Comparison of ENCODE assay signal across 9 mouse cellular contexts in genomic region chr13:94883966-94884960, GRCm38 (mm10). TPM values are rescaled to one million over a fixed set of nuclear protein-coding genes. Genes with fewer than 3 reads are reported as not detected.
DNase-seq lines count a peak whose midpoint lies in the region; ATAC-seq lines count a peak whose summit lies in the region.
"Had no signal": no experiment of that assay in that cellular context is flagged by ENCODE, and none has a peak within 500 bp of the region (broad histone marks: within the 10 kb centered on the region; RNA-seq: fewer than 3 reads in every experiment).

No protein-coding gene starts in this region.

- peak overlapping the region in 1 of 2 experiments; percentile 51; a peak in 2 of 4 replicates for H3K4me3 ChIP-seq in heart, embryonic 14.5 days (ENCODE audit: control insufficient read depth in 1 of 2, insufficient read depth in 1 of 2, low read depth in 1 of 2, low read length in 2 of 2)
- H3K4me3 ChIP-seq in hindbrain, embryonic 15.5 days, result peak overlapping the region; percentile 36
- H3K4me3 ChIP-seq in midbrain, embryonic 16.5 days (ENCODE audit: low read depth, low read length), result no peak overlapping the region; the same call in 1 of the 2 replicates

- no peak for ATAC-seq in heart, embryonic 14.5 days (ENCODE audit: insufficient number of reproducible peaks, insufficient read depth, low FRiP score, low read depth)
- no peak for ATAC-seq in hindbrain, embryonic 15.5 days (ENCODE audit: low FRiP score, low read depth)
- ATAC-seq in midbrain, embryonic 16.5 days, result no peak

- intact Hi-C loops in heart, postnatal 14 days (cut with DNase I), result no loop called here
- intact Hi-C loops in left cerebral cortex, postnatal 4 days (cut with DNase I), result loop anchor here (5.0 kb wide), 1 partner anchor 177 kb away; no protein-coding TSS in a partner anchor
- intact Hi-C loops in left cerebral cortex, postnatal 10 days (cut with DNase I), result no loop called here

- no peaks in the 10 kb centered on the region for H3K9me3 ChIP-seq in heart, embryonic 14.5 days (ENCODE audit: control insufficient read depth, low read length)
- no peaks in the 10 kb centered on the region for H3K9me3 ChIP-seq in hindbrain, embryonic 15.5 days
- H3K9me3 ChIP-seq in midbrain, embryonic 16.5 days (replicated peaks; ENCODE audit: control insufficient read depth, low read length, poor library complexity, severe bottlenecking), result no peaks in the 10 kb centered on the region

- DNase-seq in heart, postnatal 14 days, result no peak
- DNase-seq in embryo, embryonic 11 days, result peak; percentile 62
- DNase-seq in left cerebral cortex, postnatal 4 days, result no peak
- no peak for DNase-seq in left cerebral cortex, postnatal 10 days (ENCODE audit: extremely low spot score in 1 of 2, low spot score in 2 of 2)
- DNase-seq in B cell, adult 2 months, result no peak
- DNase-seq: kidney, adult 9 months had no signal

- peaks cover 93% of the 10 kb centered on the region for H3K27me3 ChIP-seq in heart, embryonic 14.5 days (ENCODE audit: control insufficient read depth, insufficient read depth, low read length)
- peaks cover 79% of the 10 kb centered on the region for H3K27me3 ChIP-seq in hindbrain, embryonic 15.5 days
- peaks cover 57% of the 10 kb centered on the region for H3K27me3 ChIP-seq in midbrain, embryonic 16.5 days (ENCODE audit: control insufficient read depth, insufficient read depth, low read depth, low read length)

- WGBS in heart, embryonic 14.5 days, result 2% methylated on average over 36 of the region's 36 CpGs
- 1% methylated on average over 36 of the region's 36 CpGs for WGBS in hindbrain, embryonic 15.5 days
- 2% methylated on average over 35 of the region's 36 CpGs for WGBS in midbrain, embryonic 16.5 days

- H3K4me2 ChIP-seq in heart, embryonic 14.5 days (ENCODE audit: low read length), result peak overlapping the region; percentile 94
- H3K4me2 ChIP-seq in hindbrain, embryonic 15.5 days, result peak overlapping the region; percentile 61
- H3K4me2 ChIP-seq in midbrain, embryonic 16.5 days (ENCODE audit: low read length), result peak overlapping the region; percentile 50; the same call in 1 of the 2 replicates

- no peaks in the 10 kb centered on the region for H3K36me3 ChIP-seq in heart, embryonic 14.5 days (ENCODE audit: control insufficient read depth, insufficient read depth, low read length)
- H3K36me3 ChIP-seq in hindbrain, embryonic 15.5 days, result no peaks in the 10 kb centered on the region
- no peaks in the 10 kb centered on the region for H3K36me3 ChIP-seq in midbrain, embryonic 16.5 days (ENCODE audit: control insufficient read depth, insufficient read depth, low read length)

- H3K27ac ChIP-seq in heart, embryonic 14.5 days (replicated peaks in 1 of 2; ENCODE audit: control insufficient read depth in 1 of 2, insufficient read depth in 1 of 2, low read depth in 2 of 2, low read length in 2 of 2), result no peak overlapping the region
- H3K27ac ChIP-seq in hindbrain, embryonic 15.5 days (replicated peaks), result peak overlapping the region; percentile 51; the same call in 1 of the 2 replicates
- no peak overlapping the region for H3K27ac ChIP-seq in midbrain, embryonic 16.5 days (ENCODE audit: low read length)

- peaks cover 7 to 23% of the 10 kb centered on the region in 2 experiments for H3K4me1 ChIP-seq in heart, embryonic 14.5 days (ENCODE audit: control insufficient read depth in 2 of 2, insufficient read depth in 2 of 2, low read length in 2 of 2)
- H3K4me1 ChIP-seq in hindbrain, embryonic 15.5 days (replicated peaks), result peaks cover 21% of the 10 kb centered on the region
- peaks cover 10% of the 10 kb centered on the region for H3K4me1 ChIP-seq in midbrain, embryonic 16.5 days (ENCODE audit: control insufficient read depth, insufficient read depth, low read length)

- H3K9ac ChIP-seq in heart, embryonic 14.5 days (ENCODE audit: low read length), result no peak overlapping the region
- H3K9ac ChIP-seq in hindbrain, embryonic 15.5 days, result no peak overlapping the region
- no peak overlapping the region for H3K9ac ChIP-seq in midbrain, embryonic 16.5 days (ENCODE audit: low read depth, low read length)

RNA-seq across cellular contexts. Expression of gene Otp, which starts 8.9 kb away (rescaled TPM):
- polyA plus RNA-seq in heart, embryonic 14.5 days (2014; fragmentation: Nextera tagmentation; extraction: Ambion mirVana), result not detected in 2 replicates
- not detected for total RNA-seq in heart, postnatal 14 days (2021)
- 6.1 and 6.8 TPM in 2 replicates for polyA plus RNA-seq in hindbrain, embryonic 15.5 days (2015; fragmentation: Nextera tagmentation; extraction: Ambion mirVana)
- 3.2 and 4.7 TPM in 2 replicates for polyA plus RNA-seq in midbrain, embryonic 16.5 days (2015; fragmentation: Nextera tagmentation; extraction: Ambion mirVana)
- total RNA-seq in left cerebral cortex, postnatal 4 days (2021), result 1 to 10 TPM in 1 of 2 experiments, under 1 TPM in 1; 0.14 to 1.4 TPM
- under 1 TPM; 0.17 to 0.20 TPM for total RNA-seq in left cerebral cortex, postnatal 10 days (2021)
